Mouse (Mus musculus) erythroblast, embryonic 14.5 days (primary cell): ENCODE results near the gene Tmem182.

ENCODE experiments used
- GATA1 ChIP-seq: IDR thresholded peaks from 2 replicates; pipeline ENCODE4 v1.6.1; 2012; ENCODE audit warnings: low read length, inconsistent platforms, mixed read lengths
- TAL1 ChIP-seq: IDR thresholded peaks from 3 replicates; pipeline ENCODE4 v1.6.1; 2012; ENCODE audit warnings: low read length, inconsistent platforms, mixed read lengths

DNA sequence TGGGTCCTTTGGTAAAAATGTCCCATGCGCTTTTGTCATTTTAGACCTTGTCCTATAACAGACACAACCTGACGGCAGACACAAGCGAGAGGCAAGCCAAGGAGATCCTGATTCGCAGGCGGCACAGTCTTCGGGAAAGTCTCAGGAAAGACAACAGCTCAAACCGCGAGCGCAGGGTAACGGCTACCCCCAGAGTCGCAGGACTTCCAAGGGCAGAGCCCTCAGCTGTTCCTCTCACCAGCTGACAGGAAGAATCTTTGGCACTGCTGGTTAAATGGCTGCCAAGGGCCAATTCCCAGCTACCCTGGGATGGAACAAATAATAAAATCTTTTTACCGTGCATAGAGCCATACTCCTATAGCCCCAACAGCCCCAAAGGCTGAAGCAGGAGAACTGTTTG is 39.9 kb upstream of the Tmem182 start:
- no peak for TF ChIP-seq GATA1
- no peak for TF ChIP-seq TAL1
